Mouse (Mus musculus): Measurements from ENCODE around the gene Ttll2.
A peak's percentile ranks its signal among the peaks of the same experiment; 100 is the strongest.
"Not testable (repeated sequence)": the region's sequence is repeated elsewhere in the genome, so short reads cannot be mapped to it uniquely, and the experiment has no call there.

Gene Ttll2

DNA sequence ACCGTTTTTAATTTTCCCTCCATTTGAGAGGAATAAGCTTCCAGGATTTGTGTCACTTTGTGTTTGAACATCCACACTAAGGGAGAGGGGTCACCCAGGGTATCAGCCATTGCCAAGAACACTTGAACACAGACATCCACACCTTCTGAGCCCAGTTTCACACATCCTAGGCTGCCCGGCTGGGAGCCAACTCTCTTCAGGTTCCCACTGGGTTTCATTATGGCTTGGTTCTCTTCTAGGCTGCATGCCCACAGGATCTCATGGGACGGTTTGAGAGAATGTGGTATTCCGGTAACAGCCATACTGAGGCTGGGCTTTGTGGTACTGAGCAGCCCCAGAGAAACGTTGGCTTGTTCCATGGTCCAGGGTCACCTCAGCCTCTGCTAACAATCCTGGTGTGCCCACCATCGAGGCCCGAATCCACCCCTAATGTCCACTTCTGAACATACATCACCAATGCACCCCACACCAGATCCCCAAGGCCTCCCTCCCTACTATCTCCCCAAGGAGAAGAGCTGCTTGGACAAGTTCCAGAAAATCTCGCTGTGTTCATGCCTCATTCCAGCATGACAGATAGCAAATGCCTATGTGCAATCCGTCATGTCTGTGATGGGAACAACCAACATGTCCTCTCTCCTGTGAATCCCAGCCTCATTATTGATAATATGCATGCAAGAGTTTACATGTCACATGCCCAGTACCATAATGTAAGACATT lies 8.4 kb upstream of the Ttll2 start:
- peak; percentile 11 for DNase-seq

DNA sequence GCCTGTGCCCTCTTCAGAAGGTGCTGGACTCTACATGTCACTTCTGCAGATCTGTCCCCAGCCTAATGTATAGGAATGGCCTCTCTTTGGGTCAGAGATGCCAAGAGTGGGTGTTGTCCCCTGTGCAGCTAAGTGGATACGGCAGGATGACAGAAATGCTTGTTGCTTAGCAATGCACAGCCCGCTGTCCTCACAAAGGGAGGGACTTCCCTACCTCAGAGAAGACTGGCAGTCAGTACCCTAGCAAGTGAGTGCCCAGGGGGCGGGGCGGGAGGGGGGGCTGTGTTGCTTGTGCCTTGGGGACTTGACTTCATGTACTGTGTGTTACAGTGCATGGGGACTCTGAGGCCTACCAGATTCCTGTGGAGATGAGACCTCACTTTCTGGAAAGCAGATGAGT lies 7.3 kb upstream of the Ttll2 start:
- DNase-seq: not testable (repeated sequence)

DNA sequence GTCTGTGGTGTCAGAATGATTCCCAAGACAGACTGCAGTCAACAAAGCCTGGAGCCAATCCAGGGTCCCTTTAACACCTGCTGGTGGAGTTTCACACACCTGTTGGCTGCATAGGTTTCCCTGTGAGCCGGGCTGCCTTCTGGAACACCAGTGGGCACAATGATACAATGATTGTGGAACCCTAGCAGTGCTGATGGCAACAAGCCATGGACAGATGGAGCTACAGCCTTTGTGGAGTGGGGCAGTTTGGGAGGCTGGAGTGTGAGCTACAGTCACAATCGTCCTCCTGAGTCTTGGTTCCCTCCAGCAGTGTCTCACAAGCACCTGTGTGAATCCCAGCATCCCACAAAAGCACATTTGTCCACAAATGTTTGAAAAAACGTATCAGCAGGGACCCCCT lies 3.7 kb downstream of the Ttll2 start:
- DNase-seq: not testable (repeated sequence)

DNA sequence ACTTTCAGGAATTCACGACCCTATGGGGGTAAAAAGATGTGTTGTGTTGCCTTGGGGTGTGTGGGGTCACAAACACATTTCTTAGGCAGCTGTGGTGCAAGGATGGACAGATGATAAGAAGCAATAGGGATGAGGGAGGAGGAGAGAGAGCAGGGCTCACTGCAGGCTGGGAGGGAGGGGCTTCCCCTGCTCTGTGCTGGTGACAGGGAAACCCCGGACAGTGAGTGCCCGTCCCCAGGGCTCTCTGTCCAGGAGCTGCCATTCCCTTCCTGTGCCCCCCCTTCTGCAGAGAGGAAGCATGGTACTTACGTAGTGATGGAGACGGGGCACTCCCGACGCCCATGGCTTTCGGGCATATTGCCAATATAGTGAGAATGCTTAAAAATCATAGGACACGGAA lies 15.1 kb downstream of the Ttll2 start:
- DNase-seq: not testable (repeated sequence)

DNA sequence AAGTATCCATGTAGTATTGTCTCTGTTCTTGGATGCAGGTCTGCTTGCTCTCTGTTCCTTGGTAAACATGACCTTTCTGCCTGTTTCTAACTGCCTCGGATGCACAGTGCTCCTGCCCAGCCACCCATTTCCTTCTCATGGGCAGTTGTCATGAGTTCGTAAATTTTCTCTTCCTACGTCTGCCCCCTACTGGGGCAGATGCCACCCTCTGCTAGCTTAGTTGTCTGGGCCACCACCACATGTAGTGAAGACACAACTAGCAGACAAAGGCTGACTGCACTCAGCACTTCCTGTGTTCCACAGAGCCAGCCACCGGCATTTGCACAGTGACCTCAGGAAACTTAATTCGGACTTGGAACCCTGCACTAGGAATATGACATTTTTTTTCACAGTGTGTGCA lies 19.8 kb downstream of the Ttll2 start:
- DNase-seq: not testable (repeated sequence)

DNA sequence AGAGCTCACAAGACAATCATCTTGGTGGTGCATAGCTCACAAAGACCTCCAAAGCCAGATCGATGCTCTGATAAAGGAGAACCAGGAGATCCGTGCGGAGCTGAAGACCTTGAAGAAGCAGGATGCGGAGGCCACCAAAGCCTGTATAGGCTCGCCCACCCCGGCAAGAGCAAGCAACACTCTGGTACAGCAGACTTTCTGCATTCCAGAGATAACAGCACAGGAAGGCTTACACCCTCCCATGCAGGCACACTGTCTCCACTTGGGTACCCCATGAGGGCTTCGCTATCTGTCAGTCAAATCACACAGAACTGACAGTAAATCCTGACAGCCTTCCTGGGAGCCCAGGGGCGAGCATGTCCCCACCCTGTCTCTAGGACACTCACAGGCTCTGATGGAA lies 26.1 kb downstream of the Ttll2 start:
- DNase-seq: not testable (repeated sequence)

DNA sequence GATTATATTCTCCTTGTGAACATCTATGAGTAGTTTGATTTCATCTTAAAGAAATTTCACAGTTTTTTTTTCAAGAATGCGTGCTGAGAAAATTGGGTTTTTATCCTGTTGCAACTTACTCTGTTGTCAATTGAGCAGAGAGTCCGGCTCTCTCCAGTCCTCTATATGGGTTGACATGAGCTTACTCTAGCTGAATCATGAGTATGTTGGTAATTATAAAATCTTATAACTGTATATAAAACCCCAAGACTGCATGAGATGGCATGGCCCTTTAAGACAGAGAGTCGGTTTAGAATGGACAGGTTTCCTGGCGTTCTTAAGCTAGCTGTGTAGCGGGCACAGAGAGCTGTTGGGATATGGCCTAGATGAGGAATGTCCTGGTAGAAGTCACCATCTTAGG lies 28.1 kb downstream of the Ttll2 start, which contains the start of gene Tcp10a:
Tcp10a (plus strand) TSS at position 301 of the 400 bp plus-strand sequence.
- not testable (repeated sequence) for DNase-seq

DNA sequence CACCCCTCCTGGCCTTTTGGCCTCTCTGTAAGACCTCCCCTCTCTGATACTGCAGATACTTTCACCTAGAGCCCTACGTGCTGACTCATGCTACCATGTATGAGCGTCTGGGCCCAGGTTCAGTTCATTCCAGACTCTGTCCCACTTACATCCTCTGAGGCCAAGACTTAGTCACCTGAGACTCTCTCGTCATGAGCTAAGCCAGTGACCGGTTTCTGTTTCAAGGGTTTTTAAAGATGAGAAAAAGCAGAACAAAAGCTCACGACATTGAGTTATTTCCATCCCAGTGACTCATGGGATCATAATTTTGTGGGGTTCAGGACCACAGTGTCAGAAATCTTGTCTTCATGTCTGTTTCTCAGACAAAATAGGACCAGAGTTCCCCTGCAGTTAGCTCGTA lies 32.7 kb downstream of the Ttll2 start:
- DNase-seq: not testable (repeated sequence)

DNA sequence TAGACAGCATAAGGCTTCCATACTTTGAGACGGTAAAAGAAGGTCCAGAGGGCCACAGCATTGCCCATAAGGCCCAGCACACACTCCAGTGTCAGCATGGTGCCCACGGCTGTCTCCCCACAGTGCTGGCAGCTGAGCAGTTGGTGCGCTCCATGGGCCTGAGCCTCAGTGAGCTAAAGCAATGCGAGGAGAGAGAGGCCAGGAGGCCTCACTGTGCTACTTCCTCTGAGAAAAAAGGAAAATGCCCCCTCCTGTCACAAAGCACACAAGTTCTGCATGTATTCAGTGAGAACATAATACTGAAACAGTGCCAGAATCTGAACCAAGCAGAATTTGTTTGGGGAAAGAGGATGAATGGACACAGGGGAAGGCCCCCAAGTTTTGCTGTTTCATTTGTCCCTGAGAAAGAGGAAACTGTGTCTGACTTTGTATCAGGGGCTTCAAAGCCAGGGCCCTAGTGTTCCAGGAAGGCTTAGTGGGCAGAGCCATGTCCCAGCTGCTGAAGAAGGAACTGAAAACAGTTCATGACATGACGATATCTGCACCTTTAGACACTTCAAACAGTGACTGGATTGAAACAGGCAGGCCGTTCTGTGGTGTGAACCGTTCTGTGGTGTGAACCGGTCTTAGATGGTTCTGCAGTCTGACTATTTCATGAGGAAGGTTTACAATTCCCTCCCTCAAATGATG lies 36.7 kb downstream of the Ttll2 start:
- not testable (repeated sequence) for DNase-seq

DNA sequence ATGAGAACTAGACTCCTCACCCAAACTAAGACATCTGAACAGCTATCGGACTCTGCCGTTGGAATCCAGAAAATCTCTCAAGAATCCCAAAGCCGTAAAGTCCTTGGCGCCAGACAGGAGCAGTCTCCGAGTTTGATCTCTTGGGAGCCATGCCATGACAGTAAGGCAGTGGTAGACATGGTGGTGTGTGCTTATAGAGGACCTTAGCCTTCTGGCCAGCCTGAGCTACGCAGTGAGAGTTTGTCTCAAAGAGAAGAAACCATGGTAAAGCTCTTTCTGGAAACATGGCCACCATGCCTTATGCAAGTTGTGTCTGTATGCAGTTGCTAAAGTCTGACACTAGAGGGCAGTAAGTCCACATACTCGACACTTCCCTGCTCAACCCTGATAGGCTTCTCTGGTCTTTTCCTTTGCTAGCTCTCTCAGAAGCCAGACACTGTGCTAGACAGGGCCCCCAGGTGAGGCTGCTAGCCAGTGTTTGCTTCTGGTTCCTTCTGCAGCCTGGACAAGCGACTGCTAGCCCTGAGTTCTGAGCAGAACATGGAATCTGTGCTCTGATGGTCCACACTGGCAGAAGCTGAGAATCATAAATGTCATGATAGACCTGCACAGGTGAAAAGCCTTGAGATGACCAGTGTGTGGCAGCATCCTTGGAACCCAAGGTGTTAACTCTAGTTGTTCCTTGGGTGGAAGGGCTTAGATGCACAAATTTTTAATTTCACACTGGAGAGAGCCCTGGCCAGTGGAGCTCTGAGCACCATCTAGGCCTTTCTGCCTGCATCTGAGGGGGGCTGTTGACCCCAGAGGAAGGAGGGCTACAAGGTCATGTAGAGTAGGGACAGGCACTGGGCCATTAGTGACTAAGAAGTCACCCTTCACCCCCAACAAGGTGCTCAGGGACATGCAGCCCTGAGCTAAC lies 46.0 kb downstream of the Ttll2 start:
- peak; percentile 78 for DNase-seq

All from layer of hippocampus, adult 9-11 months (tissue).